Mouse (Mus musculus) retina, postnatal 1 day (tissue): ENCODE data around the gene Tmprss2.
A peak's percentile ranks its signal among the peaks of the same experiment; 100 is the strongest.
"Not testable (repeated sequence)": the region's sequence is repeated elsewhere in the genome, so short reads cannot be mapped to it uniquely, and the experiment has no call there.

ENCODE experiments used
- DNase-seq: peaks from one replicate; pipeline ENCODE4 v3.0.0-alpha.2; 2012

Gene Tmprss2

DNA sequence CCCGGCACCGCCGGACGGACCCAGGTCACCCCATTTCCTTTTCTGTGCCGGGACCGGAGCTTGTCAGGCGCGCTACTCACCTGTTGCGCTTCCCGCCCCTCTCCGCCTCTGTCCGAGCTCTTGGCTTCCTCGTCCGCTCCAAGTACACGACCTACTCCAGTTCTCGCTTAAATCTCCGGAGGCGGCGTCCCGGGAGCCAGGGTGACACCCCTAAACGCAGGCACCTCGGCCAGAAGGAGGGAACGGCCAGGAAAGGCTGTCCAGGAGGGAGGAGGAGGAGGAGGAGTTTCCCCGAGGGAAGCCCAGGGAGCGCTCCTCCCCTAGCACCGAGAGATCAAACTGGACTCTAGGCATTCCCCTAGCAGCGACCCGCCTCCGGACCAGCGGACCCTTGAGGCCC, at the start of gene Tmprss2:
Gene Tmprss2, minus strand, starts transcription at position 257 of the 400 bp plus-strand sequence.
- DNase-seq: peak; percentile 25

DNA sequence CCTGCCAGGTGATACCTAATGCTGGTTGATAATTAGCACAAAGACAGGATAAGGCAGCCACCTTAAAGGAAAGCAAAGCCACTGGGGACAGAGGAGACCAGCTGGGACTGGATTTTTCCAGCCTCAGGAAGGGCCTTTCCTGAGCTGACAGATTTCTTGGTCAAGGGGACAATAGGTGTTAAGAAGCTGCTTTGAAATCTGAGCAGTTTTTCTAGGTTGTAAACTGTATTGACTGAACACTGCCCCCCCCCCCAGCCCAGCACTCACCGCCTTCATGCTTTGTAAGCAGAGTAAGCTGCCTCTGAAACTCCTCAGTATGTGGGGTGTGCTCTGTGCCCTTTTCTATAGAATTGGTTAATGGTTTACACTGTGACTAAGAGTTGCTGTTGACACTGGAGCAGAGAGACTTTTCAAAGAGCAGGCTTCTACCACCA, 48.2 kb upstream of the Tmprss2 start:
- no peak for DNase-seq

DNA sequence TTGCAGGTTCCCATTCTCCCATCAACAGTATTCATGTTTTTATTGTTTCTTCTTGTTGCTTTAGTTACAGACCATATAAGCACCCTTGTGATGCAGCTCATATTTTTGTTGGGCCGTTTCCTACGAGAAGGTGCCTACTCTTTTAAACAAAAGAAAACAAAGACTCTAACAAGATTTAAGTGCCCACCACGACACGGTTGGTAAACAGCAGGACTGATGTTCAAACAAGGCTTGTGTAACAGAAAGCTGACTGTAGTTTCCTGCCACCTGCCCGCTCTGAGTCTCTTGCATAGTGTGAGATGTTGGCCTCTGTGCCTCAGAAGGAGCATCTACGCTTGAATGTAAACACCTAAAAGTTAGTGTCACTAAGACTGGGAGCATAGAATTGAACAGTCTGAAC, 47.5 kb upstream of the Tmprss2 start:
- no peak for DNase-seq

DNA sequence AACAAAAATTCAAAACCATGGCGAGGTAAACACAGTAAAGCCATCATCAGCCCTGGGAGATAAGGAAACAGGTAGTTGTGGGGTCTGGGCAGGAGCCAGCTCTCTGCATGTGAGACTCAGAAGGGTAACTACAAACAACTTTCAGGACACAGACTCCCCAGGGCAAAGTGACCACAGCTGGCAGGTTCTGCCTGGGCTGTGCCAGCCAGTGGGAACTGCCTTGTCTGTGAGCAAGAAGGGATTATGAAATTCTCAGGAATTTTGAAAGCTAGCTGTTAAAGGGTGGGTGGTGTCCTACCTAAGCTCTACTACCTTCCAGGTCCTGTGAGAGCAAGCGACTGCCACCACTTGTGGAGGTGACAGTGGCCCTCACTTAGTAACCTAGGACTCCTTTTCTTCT, 44.8 kb upstream of the Tmprss2 start:
- DNase-seq: no peak

DNA sequence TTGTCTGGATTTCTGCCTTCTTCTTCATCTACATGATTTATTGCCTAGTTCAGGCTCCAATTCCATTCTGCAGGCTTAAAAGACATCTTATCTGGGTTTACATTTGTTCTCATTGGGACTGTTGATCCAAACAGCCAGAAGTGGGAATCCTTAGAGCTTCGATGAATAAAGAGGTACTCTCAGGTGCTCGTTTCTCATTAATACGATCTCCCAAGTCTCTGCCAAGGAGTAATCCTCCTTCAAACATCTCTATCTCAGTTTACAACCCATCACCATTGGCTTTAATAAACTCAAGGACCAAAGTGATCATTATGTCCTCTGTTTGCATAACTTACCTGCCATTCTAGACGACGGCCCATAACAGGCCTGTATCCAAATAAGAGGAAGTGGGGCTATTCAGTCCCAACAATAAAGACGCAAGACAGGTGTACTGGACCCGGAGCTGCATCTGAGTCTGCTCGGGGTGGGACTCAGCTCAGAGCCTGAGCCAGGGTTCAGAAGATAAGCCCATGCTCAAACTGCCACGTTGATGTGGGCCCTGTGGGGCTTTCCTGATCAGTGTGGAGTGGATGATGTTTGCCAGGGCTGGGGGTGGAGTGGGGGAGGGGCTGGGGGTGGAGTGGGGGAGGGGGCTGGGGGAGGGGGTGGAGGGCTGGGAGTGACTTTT, 38.7 kb upstream of the Tmprss2 start:
- DNase-seq: no peak

DNA sequence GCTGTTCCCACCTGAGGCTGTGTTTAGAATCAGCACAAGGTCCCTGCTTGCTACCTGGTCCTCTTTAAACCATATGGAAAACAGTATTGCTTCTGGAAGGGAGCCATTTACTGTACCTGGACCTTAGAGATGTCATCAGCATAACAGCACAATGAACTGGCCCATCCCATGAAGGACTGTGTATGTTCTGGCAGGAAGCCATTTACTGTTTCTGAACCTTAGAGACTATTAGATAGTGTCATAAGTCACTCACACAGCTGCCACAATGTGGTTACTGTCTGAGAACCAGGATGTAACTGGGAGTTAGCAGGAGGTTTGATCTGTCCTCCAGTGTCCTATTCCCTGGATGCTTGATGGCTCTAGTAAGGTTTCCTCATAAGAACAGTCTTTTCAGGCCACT, 33.7 kb upstream of the Tmprss2 start:
- no peak for DNase-seq

DNA sequence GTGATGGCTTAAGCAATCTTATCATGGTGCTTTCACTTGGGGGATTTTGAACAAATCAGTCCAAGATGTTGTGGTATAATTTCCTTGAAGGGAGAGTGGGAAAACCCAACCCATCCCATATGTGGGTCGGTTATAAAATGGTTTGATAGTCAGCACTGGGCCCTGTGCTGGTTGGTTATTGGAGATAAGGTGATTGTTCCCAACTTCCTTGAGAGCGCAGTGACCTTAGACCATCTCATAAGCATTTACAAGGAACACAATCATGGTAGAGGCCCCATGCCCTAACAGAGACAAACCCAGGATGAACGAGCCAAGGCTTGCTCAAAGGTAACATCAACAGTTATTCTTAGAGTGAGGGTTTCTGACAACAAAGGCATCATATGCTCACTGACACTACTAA, 28.6 kb upstream of the Tmprss2 start:
- DNase-seq: no peak

DNA sequence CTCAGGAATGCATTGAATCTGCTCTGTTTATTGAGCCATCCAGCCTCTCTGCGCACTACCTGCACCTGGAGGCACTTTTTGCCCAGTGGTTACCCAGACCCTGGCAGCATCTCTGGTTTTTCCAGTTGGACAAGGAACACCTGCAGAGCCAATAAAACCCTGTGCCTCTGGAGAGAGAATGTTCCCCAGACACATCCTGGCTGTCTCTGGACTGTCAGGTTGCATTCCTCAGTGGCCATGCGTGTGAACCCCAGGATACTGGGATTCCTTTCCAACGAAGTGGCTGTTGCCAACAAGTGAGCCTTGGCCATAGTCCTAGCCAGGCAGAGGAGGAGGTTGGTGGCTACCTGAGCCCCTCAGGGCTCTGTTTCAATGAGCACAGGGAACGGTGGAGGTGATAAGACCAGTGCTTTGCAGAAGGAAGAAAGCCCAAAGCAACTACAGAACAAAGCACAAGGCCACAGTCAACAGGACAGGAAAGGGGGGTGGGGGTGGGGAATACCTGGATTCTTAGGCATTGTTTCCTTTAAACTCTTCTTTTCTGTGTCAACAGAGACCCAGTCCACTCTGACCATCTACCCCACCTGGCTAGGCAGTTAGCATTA, 22.0 kb upstream of the Tmprss2 start:
- no peak for DNase-seq

DNA sequence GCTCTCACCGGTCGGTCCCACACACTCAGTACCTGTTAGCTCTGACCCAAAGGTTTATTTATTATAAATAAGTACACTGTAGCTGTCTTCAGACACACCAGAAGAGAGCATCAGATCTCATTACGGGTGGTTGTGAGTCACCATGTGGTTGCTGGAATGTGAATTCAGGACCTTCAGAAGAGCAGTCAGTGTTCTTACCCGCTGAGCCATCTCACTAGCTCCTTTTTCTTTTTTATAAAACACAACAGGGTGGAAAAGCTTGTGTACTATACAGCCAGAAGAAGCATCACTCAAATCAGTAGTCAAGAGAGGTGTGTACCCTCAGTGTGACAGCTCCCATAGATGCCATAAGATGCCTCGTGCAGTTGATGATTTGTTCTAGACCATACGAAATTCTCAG, 12.2 kb upstream of the Tmprss2 start:
- no peak for DNase-seq

DNA sequence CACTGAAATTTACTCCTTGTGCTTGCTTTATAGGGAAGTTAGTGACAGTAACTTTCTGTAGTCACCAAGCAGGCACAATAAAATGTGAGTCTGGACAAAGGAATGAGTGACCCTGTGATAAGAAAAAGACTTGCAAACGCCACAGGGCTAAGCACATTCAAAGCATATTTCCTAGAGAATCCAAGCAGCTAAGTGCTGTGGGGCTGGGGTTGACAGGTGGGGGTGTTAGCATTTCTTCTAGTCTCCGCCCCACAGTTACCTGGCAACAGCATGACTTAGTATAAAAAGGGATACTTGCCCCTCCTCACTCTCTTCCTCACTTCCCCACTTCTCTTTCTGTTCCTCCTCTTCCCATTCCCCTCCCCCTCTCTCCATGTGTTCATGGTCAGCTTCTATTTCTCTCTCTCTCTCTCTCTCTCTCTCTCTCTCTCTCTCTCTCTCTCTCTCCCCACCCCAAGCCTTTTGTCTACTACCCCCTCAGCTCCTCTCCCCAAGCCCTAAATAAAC, 11.4 kb upstream of the Tmprss2 start:
- peak; percentile 2 for DNase-seq

DNA sequence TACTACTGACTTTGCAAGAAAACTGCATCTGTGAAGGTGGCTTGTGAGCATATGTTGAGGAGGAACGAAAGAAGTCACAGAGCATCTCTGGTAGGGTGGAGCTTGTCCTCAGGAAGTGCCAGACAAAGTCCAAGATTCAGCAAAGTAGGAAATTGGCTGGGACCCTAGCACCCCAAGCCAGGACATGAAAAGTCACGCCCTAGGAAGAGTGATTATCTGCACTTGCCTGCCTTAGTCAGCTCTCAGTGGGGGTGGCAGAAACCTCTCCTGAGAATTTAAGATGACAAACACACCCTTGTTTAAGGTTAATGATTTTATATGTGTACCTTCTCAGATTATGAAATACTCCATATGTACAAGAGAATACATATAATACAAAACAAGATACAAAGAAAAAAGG, 7.3 kb upstream of the Tmprss2 start:
- no peak for DNase-seq

DNA sequence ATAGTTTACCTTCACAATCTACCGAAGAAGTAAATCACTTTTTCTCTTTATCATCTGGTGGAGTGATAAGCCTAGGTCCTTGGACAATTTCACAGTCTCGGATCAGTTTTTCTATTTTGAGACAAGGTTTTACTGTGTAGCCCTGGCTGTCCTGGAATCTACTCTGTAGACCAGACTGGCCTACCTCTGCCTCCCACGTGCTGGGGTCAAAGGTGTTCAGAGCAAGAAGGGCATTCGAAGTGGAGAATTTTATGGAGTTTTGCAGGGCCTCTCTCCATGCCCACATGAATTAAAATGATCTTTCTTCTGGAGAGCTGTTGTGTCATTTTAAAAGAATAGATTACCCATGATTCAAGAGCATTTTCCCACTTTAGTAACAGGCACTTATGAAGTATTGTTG, 1.0 kb upstream of the Tmprss2 start:
- DNase-seq: no peak

DNA sequence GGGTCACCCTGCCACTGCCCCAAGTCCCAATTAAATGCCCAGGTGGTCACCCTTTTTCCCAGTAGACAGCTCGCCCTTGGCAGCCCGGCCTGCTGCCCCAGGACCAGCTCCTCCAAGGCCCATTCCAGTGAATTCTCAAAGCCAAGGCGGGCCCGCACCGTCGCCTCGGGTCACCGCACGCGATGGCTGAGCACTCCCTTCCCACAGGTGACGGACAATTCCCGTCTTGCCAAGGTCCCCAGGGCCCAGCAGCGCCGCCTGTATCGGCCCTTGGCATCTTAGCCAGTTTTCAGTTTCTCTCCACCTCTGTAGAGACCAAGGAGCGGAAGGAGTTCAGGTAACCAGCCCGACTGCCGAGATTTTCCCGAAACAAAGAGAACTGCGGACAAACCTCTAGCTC, 749 bp downstream of the Tmprss2 start:
- DNase-seq: no peak

DNA sequence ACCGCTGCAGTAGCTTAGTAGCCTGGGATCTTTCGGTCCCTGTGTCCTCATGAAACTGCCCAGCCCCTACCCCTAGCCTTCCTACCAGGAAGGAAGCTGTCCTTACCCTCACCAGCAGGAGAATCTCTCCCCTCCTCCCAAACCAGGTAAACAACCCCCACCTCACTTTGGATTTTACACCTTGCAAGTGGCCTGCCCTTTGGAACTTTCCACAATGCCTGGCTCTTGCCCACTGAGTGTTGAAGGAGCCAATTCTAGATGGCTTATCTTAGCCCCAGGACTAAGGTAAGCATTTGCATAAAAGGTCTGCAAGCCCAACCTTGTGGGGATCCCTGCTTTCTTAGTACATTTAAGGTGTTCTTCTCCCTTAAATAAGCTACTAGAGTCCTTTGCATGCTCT, 1.3 kb downstream of the Tmprss2 start:
- DNase-seq: no peak

DNA sequence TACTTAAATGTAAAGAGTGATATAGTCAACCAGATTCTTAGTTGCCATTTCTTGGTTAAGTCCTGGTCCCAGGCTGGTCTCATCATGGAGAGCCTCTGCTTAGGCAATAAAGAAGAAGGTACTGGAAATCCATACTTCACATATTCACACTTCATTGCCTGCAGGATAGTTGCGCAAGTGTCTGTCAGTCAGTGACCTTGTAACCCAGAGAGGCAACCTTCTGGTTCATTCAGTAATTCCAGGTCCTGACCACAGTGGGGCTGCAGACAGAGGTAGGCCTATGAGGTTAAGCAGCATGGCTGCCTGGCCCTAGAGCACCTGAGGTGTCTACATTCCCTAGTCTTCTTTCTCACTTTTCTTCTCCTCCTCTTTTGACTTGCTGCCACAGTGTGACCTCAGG, 3.0 kb downstream of the Tmprss2 start:
- no peak for DNase-seq

DNA sequence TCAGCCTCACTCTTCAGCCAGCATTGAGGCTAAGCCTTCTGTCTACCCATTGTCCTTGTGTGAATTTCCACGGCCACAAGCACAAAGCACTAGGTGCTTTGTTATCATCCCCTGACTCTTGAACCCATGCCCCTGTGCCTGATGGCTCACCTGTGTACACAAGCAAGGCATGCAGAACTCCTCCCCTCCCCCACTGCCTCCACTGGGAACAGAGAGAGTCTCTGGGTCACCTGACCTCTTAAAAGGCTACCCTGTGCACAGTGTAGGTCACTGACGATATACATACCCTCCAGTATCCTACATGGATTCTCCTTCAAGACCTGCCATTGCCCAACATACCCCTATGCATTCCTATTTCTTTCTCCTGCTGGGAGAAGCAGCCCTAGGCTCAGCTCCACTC, 4.2 kb downstream of the Tmprss2 start:
- no peak for DNase-seq

DNA sequence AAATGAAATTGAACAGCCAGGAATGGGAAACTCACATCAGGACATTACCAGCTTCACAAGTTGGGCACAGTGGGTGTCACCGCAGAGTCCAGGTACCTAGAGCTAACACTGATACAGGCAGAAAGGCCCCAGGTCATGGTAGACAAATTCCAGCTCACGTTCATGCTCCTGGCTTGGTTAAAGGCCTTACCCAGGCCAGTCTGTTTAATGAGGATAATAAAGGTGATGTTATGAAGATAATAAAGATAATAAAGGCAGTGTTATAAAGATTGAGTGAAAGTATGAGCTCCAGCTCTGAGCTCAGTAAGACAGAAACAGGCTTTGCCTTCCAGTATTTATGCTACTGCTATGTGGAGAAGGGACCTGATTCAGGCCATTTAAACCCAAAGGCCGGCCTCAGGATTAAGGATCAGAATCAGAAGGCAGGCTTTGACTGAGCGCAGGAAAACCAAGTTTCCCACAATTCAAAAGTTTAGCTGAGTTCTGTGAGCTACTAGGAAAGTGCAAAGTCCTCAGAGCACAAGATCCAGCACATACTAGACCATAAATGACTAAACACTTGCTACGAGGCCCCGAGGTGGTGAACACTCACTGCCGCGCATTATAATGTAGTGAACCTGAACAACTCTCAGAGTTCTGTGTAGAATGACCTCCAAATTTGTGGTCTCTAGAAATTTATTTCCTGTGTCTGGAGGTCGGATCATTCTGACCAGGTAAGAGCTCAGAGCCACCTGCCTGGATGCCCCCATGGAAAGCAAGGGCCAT, 4.9 kb downstream of the Tmprss2 start:
- no peak for DNase-seq

DNA sequence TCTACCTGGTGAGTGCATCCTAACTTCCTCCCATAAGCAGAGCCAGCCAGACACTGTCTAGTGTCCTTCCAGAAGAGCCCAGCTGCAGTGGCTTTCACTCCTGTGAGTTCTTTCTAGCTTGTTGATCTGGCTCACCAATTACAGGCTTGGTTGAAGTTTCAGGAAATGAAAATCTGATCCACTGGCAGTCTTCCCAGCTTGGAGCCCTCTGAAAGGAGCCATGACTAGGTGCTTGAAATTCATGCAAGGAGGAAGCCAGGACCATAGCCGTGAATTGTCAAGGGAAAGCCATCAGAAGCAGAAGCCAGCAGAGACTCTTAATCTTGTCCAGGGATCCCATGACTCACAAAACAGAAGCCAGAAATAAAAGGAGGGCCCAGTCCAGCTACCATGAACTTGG, 8.7 kb downstream of the Tmprss2 start:
- DNase-seq: no peak

DNA sequence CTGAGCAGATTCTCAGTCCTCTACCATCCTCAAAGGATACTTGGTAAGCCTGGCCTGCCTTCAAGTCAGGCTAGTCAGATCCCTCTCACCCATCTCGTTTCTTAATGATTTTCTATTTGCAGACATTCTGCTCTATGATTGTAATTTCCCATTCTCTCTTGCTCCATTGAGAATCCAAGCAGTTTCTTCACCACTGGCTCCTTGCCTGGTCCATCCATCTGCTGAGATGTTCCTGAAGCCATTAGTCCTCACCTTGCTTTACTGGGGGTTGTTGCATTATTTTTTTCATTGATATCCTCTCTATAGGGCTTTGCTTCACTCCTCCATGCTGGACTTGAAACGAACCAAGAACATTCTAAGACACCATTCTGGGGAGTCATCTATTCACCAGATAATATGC, 10.4 kb downstream of the Tmprss2 start:
- DNase-seq: no peak

DNA sequence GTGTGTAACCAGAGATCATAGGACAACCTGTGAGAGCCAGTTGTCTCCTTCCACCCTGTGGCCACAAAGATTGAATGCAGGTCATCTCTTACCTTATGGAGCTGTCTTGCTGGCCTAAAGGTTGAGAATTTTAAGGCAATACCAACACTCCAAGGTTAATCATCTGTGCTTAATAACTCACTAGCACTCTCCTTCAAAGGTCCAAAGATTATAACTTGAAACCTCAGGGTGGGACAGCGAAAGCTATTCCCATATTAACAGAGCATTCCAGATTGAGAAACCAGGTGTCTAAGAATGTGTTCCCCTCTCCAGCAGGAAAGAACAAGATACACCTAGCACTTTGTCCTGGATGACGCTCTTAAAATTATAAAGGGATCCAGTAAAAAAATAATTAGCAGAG, 12.9 kb downstream of the Tmprss2 start:
- DNase-seq: no peak

DNA sequence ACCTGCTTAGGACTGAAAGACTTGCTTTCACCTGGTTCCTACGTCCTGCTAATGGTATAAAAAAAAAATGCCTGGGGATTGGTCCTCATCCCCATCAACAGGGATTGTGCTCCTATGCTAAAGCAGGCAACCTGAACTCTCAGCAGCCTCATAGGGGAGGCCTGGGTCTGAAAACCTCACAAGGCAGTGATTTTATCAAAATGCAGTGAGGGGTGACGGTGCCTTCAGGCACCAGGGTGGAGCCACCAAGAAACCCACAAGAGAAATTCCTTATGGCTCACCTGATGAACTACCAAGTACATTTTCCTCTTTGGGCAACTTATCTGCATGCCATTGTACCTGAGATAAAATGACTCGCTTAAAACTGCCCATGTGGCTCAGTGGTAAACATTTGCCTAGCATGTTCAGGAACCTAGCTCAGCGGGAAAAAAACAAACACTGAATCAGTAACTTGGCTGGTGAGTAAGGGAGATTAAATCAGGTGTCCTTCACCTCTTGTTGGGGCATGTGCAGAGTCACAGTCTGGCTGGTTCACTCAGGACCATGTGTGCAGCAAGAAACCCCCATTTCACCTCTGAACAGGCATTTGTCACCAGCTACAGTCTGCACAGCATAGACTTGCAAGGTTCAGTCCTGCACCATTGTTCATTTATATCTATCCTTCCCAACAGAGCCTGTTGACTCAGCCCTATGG, 17.0 kb downstream of the Tmprss2 start:
- DNase-seq: no peak

DNA sequence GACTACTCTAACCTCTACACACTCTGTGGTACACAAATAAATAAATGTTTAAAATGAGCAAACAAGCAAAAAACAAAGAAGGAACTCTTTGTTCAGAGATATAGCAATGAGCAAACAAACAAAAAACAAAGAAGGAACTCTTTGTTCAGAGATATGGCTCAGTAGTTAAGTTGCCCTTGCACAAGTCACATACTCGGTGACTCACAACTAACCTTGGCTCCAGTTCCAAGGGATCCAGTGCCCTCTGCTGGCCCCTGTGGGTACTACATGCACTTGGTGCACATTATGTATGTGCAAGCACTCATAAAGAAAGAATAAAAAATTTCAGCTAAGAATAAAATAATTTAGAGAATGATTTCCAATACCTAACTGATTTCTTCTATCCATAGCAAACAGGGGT, 17.9 kb downstream of the Tmprss2 start:
- peak; percentile 72 for DNase-seq

DNA sequence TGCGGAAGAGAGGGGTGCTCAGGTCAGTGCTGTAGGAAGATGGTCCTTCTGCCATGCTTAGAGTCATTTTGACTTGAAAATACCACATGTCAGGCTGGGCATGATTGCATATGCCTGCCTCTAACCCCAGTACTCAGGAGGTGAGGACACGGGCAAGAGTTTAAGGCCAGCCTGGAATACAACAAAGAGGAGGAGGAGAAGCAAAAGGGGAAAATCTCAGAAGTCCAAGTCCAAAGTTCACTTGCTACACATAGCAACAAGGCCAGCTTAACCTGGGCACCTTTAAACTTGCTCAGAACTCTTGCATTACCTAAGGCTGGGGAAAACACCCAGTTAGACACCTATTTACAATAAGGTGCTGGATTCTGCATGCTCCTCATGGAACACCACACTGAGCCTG, 19.5 kb downstream of the Tmprss2 start:
- no peak for DNase-seq

DNA sequence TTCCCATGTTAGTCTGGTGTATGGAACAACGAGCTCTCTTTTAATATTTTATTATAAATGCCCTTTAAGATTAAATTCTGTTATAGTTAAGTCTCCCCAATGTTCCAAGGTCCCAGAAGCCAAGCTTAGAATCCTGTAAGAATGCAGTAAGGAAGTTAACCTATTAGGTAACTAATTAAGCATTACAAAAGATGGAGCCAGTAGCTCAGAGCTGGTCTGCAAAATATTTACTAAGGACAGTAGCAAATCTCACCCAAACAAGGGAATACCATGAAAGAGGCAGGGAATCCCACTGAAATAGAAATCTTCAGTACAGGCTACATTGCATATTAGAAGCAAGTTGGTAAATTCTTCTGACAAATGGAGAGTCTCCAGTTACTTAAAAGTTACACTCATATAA, 28.1 kb downstream of the Tmprss2 start:
- DNase-seq: not testable (repeated sequence)
